In genomic region chr1:74001449-74001820, GRCm38 (mm10) we compare ENCODE assay signal across 8 mouse cellular contexts.
DNase-seq lines count a peak whose midpoint lies in the region; ATAC-seq and TF ChIP-seq lines count a peak whose summit lies in the region.

No protein-coding gene starts in this region.

- no peak overlapping the region for H3K4me2 ChIP-seq in kidney, postnatal 0 days (ENCODE audit: low read length)

- no peak for ATAC-seq in kidney, postnatal 0 days (replicated peaks; ENCODE audit: low FRiP score, low read depth)
- ATAC-seq in cerebellum, adult (ENCODE audit: insufficient number of reproducible peaks, low FRiP score, low TSS enrichment): no peak

- no peak for TF ChIP-seq CTCF in kidney, postnatal 0 days (IDR thresholded peaks at IDR 0.05; ENCODE audit: low read depth)
- no peak for TF ChIP-seq CTCF in cerebellum, adult 2 months (IDR thresholded peaks at IDR 0.05; ENCODE audit: borderline replicate concordance, insufficient read depth, low read depth, low read length)

- H3K9ac ChIP-seq in kidney, postnatal 0 days (ENCODE audit: low read depth, low read length): 0 out of 2 replicates have a peak overlapping the region, but pooled peaks have one; percentile 27

- H3K9me3 ChIP-seq in kidney, postnatal 0 days (replicated peaks; ENCODE audit: low read length): no peaks in the 10 kb centered on the region

- WGBS in kidney, postnatal 0 days: 41% methylated on average over 10 of the region's 10 CpGs
- WGBS in cerebellum, adult 2 months: 54% methylated on average over 10 of the region's 10 CpGs

- intact Hi-C loops in gastrocnemius, postnatal 14 days (cut with DNase I; ENCODE audit: low total_unique reads): no loop called here

- peak overlapping the region; percentile 89 for H3K27ac ChIP-seq in kidney, postnatal 0 days
- no peak overlapping the region for H3K27ac ChIP-seq in cerebellum, adult 2 months (ENCODE audit: insufficient read depth, low read length)

- H3K4me3 ChIP-seq in kidney, postnatal 0 days (replicated peaks; ENCODE audit: low read depth, low read length): no peak overlapping the region
- H3K4me3 ChIP-seq in cerebellum, adult 2 months (replicated peaks; ENCODE audit: insufficient read depth, low read depth, low read length): no peak overlapping the region

- peaks cover 12% of the 10 kb centered on the region for H3K36me3 ChIP-seq in kidney, postnatal 0 days (ENCODE audit: insufficient read depth, low read length)

- no peaks in the 10 kb centered on the region for H3K27me3 ChIP-seq in kidney, postnatal 0 days (ENCODE audit: insufficient read depth, low read length)
- no peaks in the 10 kb centered on the region for H3K27me3 ChIP-seq in cerebellum, adult 2 months (ENCODE audit: control insufficient read depth, insufficient read depth, low read length)

- DNase-seq in kidney, adult 18-20 months: peak; percentile 55
- DNase-seq in kidney, adult 8-10 months: no peak
- DNase-seq in gastrocnemius, postnatal 14 days: peak; percentile 72
- DNase-seq in kidney, postnatal 0 days (ENCODE audit: low spot score): no peak
- peak; percentile 50 to 75 for DNase-seq in lung, postnatal 4 days
- no peak for DNase-seq in cerebellum, adult 2 months
- no peak for DNase-seq in layer of hippocampus, postnatal 36 days

- no peak for TF ChIP-seq POLR2A in cerebellum, adult 2 months (IDR thresholded peaks at IDR 0.05; ENCODE audit: borderline replicate concordance, insufficient read depth, low read length)

- peaks cover 43% of the 10 kb centered on the region for H3K4me1 ChIP-seq in kidney, postnatal 0 days (replicated peaks; ENCODE audit: insufficient read depth, low read length)
- no peaks in the 10 kb centered on the region for H3K4me1 ChIP-seq in cerebellum, adult 2 months (ENCODE audit: control insufficient read depth, insufficient read depth, low read length)

Comparison
In these comparisons a context has a peak if more than half of its experiments do, and no peak if none do; other contexts are left out.
1. DNase-seq: peak in kidney, adult 18-20 months (single experiment), gastrocnemius, postnatal 14 days (single experiment) and lung, postnatal 4 days (2 of 2); none in kidney, adult 8-10 months (0 of 2), kidney, postnatal 0 days (single experiment), cerebellum, adult 2 months (0 of 2) and layer of hippocampus, postnatal 36 days (0 of 2).